Mouse (Mus musculus) lung, adult 2 months (tissue): Measurements from ENCODE around the gene Tceal8. TPM values are rescaled to one million over a fixed set of nuclear protein-coding genes. Genes with fewer than 3 reads are reported as not detected.
"Not testable (repeated sequence)": the region's sequence is repeated elsewhere in the genome, so short reads cannot be mapped to it uniquely, and the experiment has no call there.

Experiments
- DNase-seq: peaks from one replicate; pipeline ENCODE4 v3.0.0; 2022
- H3K4me1 ChIP-seq: fragments of 200-500 bp; 2 replicates; pipeline ENCODE4 v1.6.1; 2011; ENCODE audit warnings: low read length; ENCODE audit not compliant: control insufficient read depth, insufficient read depth
- H3K4me3 ChIP-seq: fragments of 200-500 bp; replicated peaks from 2 replicates; pipeline ENCODE3; 2011; ENCODE audit warnings: low read depth, mild to moderate bottlenecking, control low read depth, low read length; ENCODE audit errors: extremely low read depth
- CTCF ChIP-seq: fragments of 200-500 bp; IDR thresholded peaks from 2 replicates; pipeline ENCODE4 v1.5.1; 2011; ENCODE audit warnings: mild to moderate bottlenecking, low read length, control low read depth; ENCODE audit not compliant: insufficient read depth
- POLR2A ChIP-seq: fragments of 200-500 bp; IDR thresholded peaks from 2 replicates; pipeline ENCODE4 v1.6.1; 2011; ENCODE audit warnings: low read depth, mild to moderate bottlenecking, control low read depth, low read length, borderline replicate concordance; ENCODE audit errors: extremely low read depth
- WGBS: fragments of 180-500 bp; shearing (Covaris S2); methylation state at CpG from one replicate; pipeline ENCODE4 v1.1.7; 2018; 5-methylcytosine and 5-hydroxymethylcytosine counted together
- polyA plus RNA-seq: library from polyadenylated mRNA; depleted of rRNA; stranded (reverse); fragments of >200 nt; gene quantifications from 2 replicates; pipeline ENCODE4 v1.2.3, GENCODE M21; 2012; rRNA removed

Tceal8 gene
- polyA plus RNA-seq: 4.5 and 11.4 TPM in 2 replicates

GRCm38 (mm10) chrX:136172118-136172551, at the start of gene Tceal8:
Gene Tceal8, minus strand, starts transcription at chrX:136172342.
- DNase-seq: peak; percentile 63
- Histone ChIP-seq H3K4me3 (peak within 1 kb of the TSS; percentile 92), H3K4me1 (no peaks in the 10 kb centered on the region)
- TF ChIP-seq POLR2A (peak; percentile 87; the same call in 1 of the 2 replicates), CTCF (no peak)
- 25% methylated on average over 10 of the region's 10 CpGs for WGBS

- DNase-seq: no peak
- no peak for TF ChIP-seq CTCF
- TF ChIP-seq POLR2A: no peak
- WGBS: 62% methylated on average over 1 of the region's 1 CpGs
- Histone ChIP-seq H3K4me1 (no peaks in the 10 kb centered on the region), H3K4me3 (no peak overlapping the region)
These were observed 44.2 kb upstream of the Tceal8 start for GRCm38 (mm10) chrX:136216303-136216702.

GRCm38 (mm10) chrX:136214729-136215677, 42.9 kb upstream of the Tceal8 start, which contains the start of the genes Tceal7 and Bex1:
Gene Tceal7, plus strand, starts transcription at chrX:136214779.
Gene Bex1, minus strand, starts transcription at chrX:136215513.
- 42% methylated on average over 24 of the region's 67 CpGs for WGBS
- not testable (repeated sequence) for H3K4me1 ChIP-seq, H3K4me3 ChIP-seq, DNase-seq

- no peak for DNase-seq
- WGBS: 61% methylated on average over 2 of the region's 2 CpGs
- TF ChIP-seq CTCF (no peak), POLR2A (no peak)
These were observed 41.3 kb upstream of the Tceal8 start for GRCm38 (mm10) chrX:136213396-136213795.

GRCm38 (mm10) chrX:136204406-136204805, 32.3 kb upstream of the Tceal8 start:
- 72% methylated on average over 6 of the region's 6 CpGs for WGBS
- no peak overlapping the region for H3K4me3 ChIP-seq
- no peak for DNase-seq
- no peak for TF ChIP-seq CTCF
- TF ChIP-seq POLR2A: no peak
- no peaks in the 10 kb centered on the region for H3K4me1 ChIP-seq

More at GRCm38 (mm10) chrX:136213396-136213795, 41.3 kb upstream of the Tceal8 start:
- Histone ChIP-seq H3K4me3 (no peak overlapping the region), H3K4me1 (no peaks in the 10 kb centered on the region)

- Histone ChIP-seq H3K4me1 (no peaks in the 10 kb centered on the region), H3K4me3 (peak within 1 kb of the TSS; percentile 1)
- 26% methylated on average over 9 of the region's 9 CpGs for WGBS
- peak; percentile 3 for DNase-seq
- TF ChIP-seq CTCF (no peak), POLR2A (no peak)
These were observed 31.5 kb upstream of the Tceal8 start, which contains the start of gene Tceal5 for GRCm38 (mm10) chrX:136203664-136204066. Gene Tceal5, minus strand, starts transcription at chrX:136203876.

- H3K4me1 ChIP-seq: no peaks in the 10 kb centered on the region
- no peak for TF ChIP-seq CTCF
- 42% methylated on average over 7 of the region's 7 CpGs for WGBS
- H3K4me3 ChIP-seq: no peak overlapping the region
- no peak for DNase-seq
These were observed 31.1 kb upstream of the Tceal8 start for GRCm38 (mm10) chrX:136203257-136203656.

GRCm38 (mm10) chrX:136196873-136197272, 24.7 kb upstream of the Tceal8 start:
- TF ChIP-seq POLR2A: no peak
- WGBS: 58% methylated on average over 1 of the region's 1 CpGs
- DNase-seq: peak; percentile 20
- no peak overlapping the region for H3K4me3 ChIP-seq
- no peaks in the 10 kb centered on the region for H3K4me1 ChIP-seq

- Histone ChIP-seq H3K4me1 (no peaks in the 10 kb centered on the region), H3K4me3 (no peak overlapping the region)
- no peak for DNase-seq
- WGBS: 73% methylated on average over 16 of the region's 16 CpGs
- no peak for TF ChIP-seq POLR2A
- TF ChIP-seq CTCF: no peak
These were observed 23.2 kb upstream of the Tceal8 start for GRCm38 (mm10) chrX:136195193-136195944.

- 74% methylated on average over 1 of the region's 1 CpGs for WGBS
- TF ChIP-seq CTCF: no peak
- TF ChIP-seq POLR2A: no peak
- DNase-seq: no peak
- H3K4me3 ChIP-seq: no peak overlapping the region
- H3K4me1 ChIP-seq: no peaks in the 10 kb centered on the region
These were observed 11.0 kb upstream of the Tceal8 start for GRCm38 (mm10) chrX:136183107-136183506.
